Mouse (Mus musculus) G1E (cell line): ENCODE measurements around the gene Grin1.

Source experiments
- CTCF ChIP-seq: IDR thresholded peaks from 2 replicates; pipeline ENCODE4 v1.5.1; 2012; ENCODE audit warnings: low read depth, low read length, inconsistent platforms, mixed read lengths
- GATA1 ChIP-seq: IDR thresholded peaks from 2 replicates; pipeline ENCODE4 v1.6.1; 2012; ENCODE audit warnings: borderline replicate concordance, low read length, inconsistent platforms, mixed read lengths
- POLR2AphosphoS5 ChIP-seq: IDR thresholded peaks from 2 replicates; pipeline ENCODE4 v1.6.1; 2012; ENCODE audit warnings: low read depth, low read length, inconsistent platforms; ENCODE audit not compliant: insufficient replicate concordance
- TAL1 ChIP-seq: conservative IDR thresholded peaks from 2 replicates; pipeline ENCODE4 v1.6.1; 2012; ENCODE audit warnings: low read depth, low read length, inconsistent platforms, mixed read lengths

DNA sequence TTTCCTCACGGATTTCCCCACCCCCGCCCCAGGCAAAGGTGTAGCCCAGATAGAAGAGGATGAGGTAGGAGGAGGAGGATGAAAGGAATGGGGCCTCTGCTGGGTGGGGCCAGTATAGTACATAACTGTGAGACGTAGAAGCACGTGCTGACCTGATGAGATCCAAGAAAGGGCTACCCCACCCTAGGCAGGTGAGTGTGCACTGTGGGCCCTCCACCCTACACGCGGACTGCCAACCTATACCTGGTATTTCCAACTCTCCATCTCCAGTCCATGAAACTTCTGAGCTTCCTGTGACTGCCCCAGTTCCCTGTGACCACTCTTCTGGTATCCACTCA, 77.6 kb downstream of the Grin1 start:
- TF ChIP-seq CTCF (no peak), GATA1 (no peak), TAL1 (no peak), POLR2AphosphoS5 (no peak)
